9 mouse cellular contexts compared by ENCODE assay signal in genomic region chr2:7063574-7064192, GRCm38 (mm10).
A peak's percentile ranks its signal among the peaks of the same experiment; 100 is the strongest.
DNase-seq lines count a peak whose midpoint lies in the region; ATAC-seq and TF ChIP-seq lines count a peak whose summit lies in the region.
"Had no signal": no experiment of that assay in that cellular context is flagged by ENCODE, and none has a peak within 500 bp of the region (broad histone marks: within the 10 kb centered on the region; RNA-seq: fewer than 3 reads in every experiment).

No protein-coding gene starts in this region.

- no peaks in the 10 kb centered on the region for H3K36me3 ChIP-seq in hindbrain, embryonic 12.5 days
- H3K36me3 ChIP-seq in midbrain, embryonic 16.5 days (ENCODE audit: control insufficient read depth, insufficient read depth, low read length) = no peaks in the 10 kb centered on the region

- H3K4me1 ChIP-seq in cerebellum, adult 2 months (ENCODE audit: control insufficient read depth, insufficient read depth, low read length) = peaks cover 8% of the 10 kb centered on the region
- peaks cover 8% of the 10 kb centered on the region for H3K4me1 ChIP-seq in hindbrain, embryonic 12.5 days
- peaks cover 10% of the 10 kb centered on the region for H3K4me1 ChIP-seq in midbrain, embryonic 16.5 days (ENCODE audit: control insufficient read depth, insufficient read depth, low read length)

- peak overlapping the region; percentile 34 for H3K4me2 ChIP-seq in hindbrain, embryonic 12.5 days (replicated peaks)
- H3K4me2 ChIP-seq in midbrain, embryonic 16.5 days (ENCODE audit: low read length) = no peak overlapping the region

- no peaks in the 10 kb centered on the region for H3K9me3 ChIP-seq in hindbrain, embryonic 12.5 days (replicated peaks)
- H3K9me3 ChIP-seq in midbrain, embryonic 16.5 days (replicated peaks; ENCODE audit: control insufficient read depth, low read length, poor library complexity, severe bottlenecking) = no peaks in the 10 kb centered on the region

- no peak for TF ChIP-seq CTCF in cerebellum, adult 2 months (IDR thresholded peaks at IDR 0.05; ENCODE audit: borderline replicate concordance, insufficient read depth, low read depth, low read length)
- no peak for TF ChIP-seq CTCF in layer of hippocampus, adult 2 months (conservative IDR thresholded peaks at IDR 0.05)

- H3K9ac ChIP-seq in hindbrain, embryonic 12.5 days = peak overlapping the region; percentile 50; the same call in 1 of the 2 replicates
- no peak overlapping the region for H3K9ac ChIP-seq in midbrain, embryonic 16.5 days (ENCODE audit: low read depth, low read length)

- DNase-seq in cerebellum, adult 2 months = peak; percentile 24 to 26
- no peak for DNase-seq in cerebellum, postnatal 4 days (ENCODE audit: low spot score in 2 of 2)
- DNase-seq in layer of hippocampus, adult 2 months (ENCODE audit: low spot score in 2 of 2) = no peak
- no peak for DNase-seq in layer of hippocampus, adult 8-10 months (ENCODE audit: low spot score in 2 of 2)
- DNase-seq in urinary bladder, postnatal 36 days (ENCODE audit: low spot score in 2 of 2) = no peak
- no peak for DNase-seq in yolk sac, embryonic 10.5 days (ENCODE audit: low spot score)
- DNase-seq: thymus, postnatal 14 days had no signal

- WGBS in cerebellum, adult 2 months = 16% methylated on average over 12 of the region's 12 CpGs
- WGBS in hindbrain, embryonic 12.5 days = 22% methylated on average over 12 of the region's 12 CpGs
- 21% methylated on average over 12 of the region's 12 CpGs for WGBS in midbrain, embryonic 16.5 days

- no peak overlapping the region for H3K27ac ChIP-seq in cerebellum, adult 2 months (ENCODE audit: insufficient read depth, low read length)
- peak overlapping the region; percentile 74 for H3K27ac ChIP-seq in layer of hippocampus, adult 2 months
- H3K27ac ChIP-seq in hindbrain, embryonic 12.5 days = no peak overlapping the region
- peak overlapping the region; percentile 47; the same call in 1 of the 2 replicates for H3K27ac ChIP-seq in midbrain, embryonic 16.5 days (ENCODE audit: low read length)

- ATAC-seq in hindbrain, embryonic 12.5 days (ENCODE audit: low FRiP score) = 0 out of 2 replicates have a peak, but pooled peaks have one; percentile 32
- ATAC-seq in midbrain, embryonic 16.5 days = no peak

- H3K27me3 ChIP-seq in cerebellum, adult 2 months (ENCODE audit: control insufficient read depth, insufficient read depth, low read length) = no peaks in the 10 kb centered on the region; the same call in 1 of the 2 replicates
- no peaks in the 10 kb centered on the region for H3K27me3 ChIP-seq in hindbrain, embryonic 12.5 days
- no peaks in the 10 kb centered on the region for H3K27me3 ChIP-seq in midbrain, embryonic 16.5 days (ENCODE audit: control insufficient read depth, insufficient read depth, low read depth, low read length)

- no peak for TF ChIP-seq POLR2A in cerebellum, adult 2 months (IDR thresholded peaks at IDR 0.05; ENCODE audit: borderline replicate concordance, insufficient read depth, low read length)

- no peak overlapping the region for H3K4me3 ChIP-seq in cerebellum, adult 2 months (replicated peaks; ENCODE audit: insufficient read depth, low read depth, low read length)
- H3K4me3 ChIP-seq in layer of hippocampus, adult 2 months = peak overlapping the region; percentile 19
- no peak overlapping the region for H3K4me3 ChIP-seq in hindbrain, embryonic 12.5 days
- H3K4me3 ChIP-seq in midbrain, embryonic 16.5 days (ENCODE audit: low read depth, low read length) = no peak overlapping the region

Comparison
In these comparisons a context has a peak if more than half of its experiments do, and no peak if none do; other contexts are left out.
1. DNase-seq: peak in cerebellum, adult 2 months (2 of 2); none in cerebellum, postnatal 4 days (0 of 2), layer of hippocampus, adult 2 months (0 of 2), layer of hippocampus, adult 8-10 months (0 of 2), urinary bladder, postnatal 36 days (0 of 2) and yolk sac, embryonic 10.5 days (single experiment).
2. H3K27ac ChIP-seq: peak in layer of hippocampus, adult 2 months (single experiment) and midbrain, embryonic 16.5 days (single experiment); none in cerebellum, adult 2 months (single experiment) and hindbrain, embryonic 12.5 days (single experiment).